Mouse (Mus musculus): Measurements from ENCODE around the gene Hist1h2be. TPM values are rescaled to one million over a fixed set of nuclear protein-coding genes. Genes with fewer than 3 reads are reported as not detected.
"Not testable (repeated sequence)": the region's sequence is repeated elsewhere in the genome, so short reads cannot be mapped to it uniquely, and the experiment has no call there.

Gene Hist1h2be
- polyA plus RNA-seq (2015; fragmentation: Nextera tagmentation; extraction: Ambion mirVana) = 2.5 and 3.6 TPM in 2 replicates

DNA sequence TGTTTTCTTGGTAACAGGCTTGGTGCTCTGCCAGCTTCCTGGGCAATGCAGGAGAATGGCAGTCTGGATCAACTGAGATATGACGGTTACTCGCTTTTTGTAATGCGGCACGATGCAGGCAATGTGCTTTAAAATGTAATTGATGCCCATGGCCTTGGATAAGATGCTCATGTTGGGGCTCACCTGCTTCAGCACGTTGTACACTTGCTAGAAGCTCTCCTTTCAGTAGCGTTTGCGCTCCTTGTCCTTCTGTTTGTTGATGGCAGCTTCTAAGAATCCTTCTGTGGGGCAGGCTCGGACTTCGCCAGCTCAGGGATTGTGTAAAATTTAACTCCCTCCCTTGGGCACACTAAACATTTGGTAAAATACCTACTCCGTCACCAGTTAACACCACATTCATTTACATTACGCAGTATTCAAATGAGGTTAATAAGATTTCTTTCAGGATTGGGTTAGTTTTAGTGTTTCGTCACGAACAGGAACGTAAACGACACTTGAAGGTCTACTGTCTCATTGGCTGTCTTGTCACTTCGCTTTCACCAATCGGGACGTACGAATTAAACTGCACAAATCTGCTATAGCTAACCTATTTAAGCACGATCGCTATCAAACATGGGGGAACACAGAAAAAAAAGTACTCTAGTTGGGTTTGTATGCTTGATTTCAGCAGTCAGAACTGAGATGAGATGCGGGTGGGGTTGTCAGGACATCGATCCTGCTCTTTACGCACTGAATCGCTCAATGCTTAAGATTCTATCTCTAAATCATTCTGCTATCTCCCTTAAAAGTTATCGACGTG, at the start of gene Hist1h2be:
TSS of gene Hist1h2be (minus strand) at position 392 of the 799 bp plus-strand sequence.
- peak; percentile 87 for ATAC-seq (ENCODE audit: borderline replicate concordance, extremely low read depth, low FRiP score, low TSS enrichment)
- Histone ChIP-seq H3K9ac (peak within 1 kb of the TSS; percentile 99), H3K4me2 (peak within 1 kb of the TSS; percentile 89), H3K27me3 (no peaks in the 10 kb centered on the region), H3K27ac (peak within 1 kb of the TSS; percentile 100), H3K9me3 (no peaks in the 10 kb centered on the region), H3K4me3 (peak within 1 kb of the TSS; percentile 73), H3K4me1 (peaks cover 13% of the 10 kb centered on the region; the same call in 1 of the 2 replicates), H3K36me3 (no peaks in the 10 kb centered on the region)
- under 1% methylated on average over 27 of the region's 27 CpGs for WGBS

DNA sequence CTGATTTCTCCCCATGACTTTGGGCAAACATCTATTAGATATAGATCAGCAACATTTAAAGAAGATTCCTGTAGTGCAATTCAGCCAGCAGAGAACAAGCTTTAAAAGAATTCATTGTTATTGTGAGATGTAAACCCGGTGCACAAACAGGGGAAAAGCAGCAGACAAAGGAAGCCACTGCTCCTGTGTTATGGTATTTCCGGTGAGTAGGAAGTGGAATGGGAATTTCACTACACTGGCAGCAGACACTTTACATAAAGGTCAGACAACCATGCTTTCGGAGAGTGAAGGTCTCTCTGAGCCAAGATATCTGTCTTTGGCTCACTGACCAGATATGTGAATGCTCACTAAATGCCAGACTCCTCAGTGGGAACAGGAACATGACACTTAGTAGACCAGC, 41.6 kb upstream of the Hist1h2be start:
- no peak overlapping the region for H3K9ac ChIP-seq
- 50% methylated on average over 3 of the region's 3 CpGs for WGBS
- ATAC-seq (ENCODE audit: borderline replicate concordance, extremely low read depth, low FRiP score, low TSS enrichment) = no peak
- H3K27ac ChIP-seq = no peak overlapping the region
- no peaks in the 10 kb centered on the region for H3K9me3 ChIP-seq
- H3K4me2 ChIP-seq = no peak overlapping the region
- no peaks in the 10 kb centered on the region for H3K27me3 ChIP-seq
- no peaks in the 10 kb centered on the region for H3K36me3 ChIP-seq
- no peak overlapping the region for H3K4me3 ChIP-seq
- H3K4me1 ChIP-seq = no peaks in the 10 kb centered on the region

DNA sequence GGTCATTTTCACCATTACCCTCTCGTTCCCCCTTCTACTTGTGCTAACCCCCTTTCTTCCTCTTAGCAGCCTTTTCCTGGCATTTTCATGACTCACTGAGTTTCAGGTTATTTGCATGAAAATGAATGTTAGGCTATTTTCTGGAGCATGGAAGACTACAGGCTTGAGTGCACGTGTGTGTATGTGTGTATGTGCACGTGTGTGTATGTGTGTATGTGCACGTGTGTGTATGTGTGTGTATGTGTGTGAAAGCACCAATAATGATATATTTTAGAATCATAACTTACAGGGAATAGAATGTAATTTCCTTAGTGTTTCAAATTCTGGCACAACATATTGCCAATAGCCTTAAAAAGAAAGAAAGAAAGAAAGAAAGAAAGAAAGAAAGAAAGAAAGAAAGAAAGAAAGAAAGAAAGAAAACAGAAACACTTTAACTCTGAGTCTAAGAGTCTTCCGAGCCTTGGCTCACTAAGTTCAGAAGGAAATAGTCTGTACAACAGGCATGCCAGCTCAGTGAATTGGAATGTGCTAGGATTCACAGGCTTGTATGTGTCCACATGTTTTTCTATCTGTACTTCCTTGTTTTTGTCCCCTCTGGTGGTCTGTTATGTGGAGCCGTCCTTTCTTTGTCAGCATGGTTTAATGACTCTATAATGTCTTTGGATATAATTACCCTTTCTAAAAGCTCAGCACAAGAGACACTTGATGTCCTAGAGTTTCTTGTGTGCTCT, 38.9 kb upstream of the Hist1h2be start:
- H3K4me2 ChIP-seq = no peak overlapping the region
- H3K27me3 ChIP-seq = no peaks in the 10 kb centered on the region
- no peak overlapping the region for H3K4me3 ChIP-seq
- WGBS = 62% methylated on average over 6 of the region's 6 CpGs
- H3K36me3 ChIP-seq = no peaks in the 10 kb centered on the region
- H3K27ac ChIP-seq = no peak overlapping the region
- H3K9ac ChIP-seq = no peak overlapping the region
- ATAC-seq (ENCODE audit: borderline replicate concordance, extremely low read depth, low FRiP score, low TSS enrichment) = no peak
- H3K9me3 ChIP-seq = no peaks in the 10 kb centered on the region
- H3K4me1 ChIP-seq = no peaks in the 10 kb centered on the region

DNA sequence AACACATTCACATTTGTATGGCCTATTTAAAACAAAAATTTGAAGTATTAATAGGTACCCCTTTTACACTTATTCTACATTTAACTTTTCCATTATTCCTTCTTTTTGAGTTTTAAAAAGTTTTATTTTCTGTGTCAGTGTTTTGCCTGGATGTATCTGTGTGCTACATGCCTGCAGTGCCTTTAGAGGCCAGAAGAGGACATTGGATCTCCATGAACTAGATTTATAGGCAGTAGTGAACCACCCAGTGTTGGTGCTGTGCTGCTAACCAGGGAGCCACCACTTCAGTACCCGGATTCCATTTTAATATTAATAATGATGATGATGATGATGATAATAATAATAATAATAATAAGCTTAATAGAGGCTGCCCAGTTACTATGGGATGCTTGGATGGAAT, 9.7 kb upstream of the Hist1h2be start:
- Histone ChIP-seq H3K27me3 (no peaks in the 10 kb centered on the region), H3K4me1 (no peaks in the 10 kb centered on the region), H3K27ac (no peak overlapping the region), H3K4me2 (no peak overlapping the region), H3K9me3 (no peaks in the 10 kb centered on the region), H3K9ac (no peak overlapping the region), H3K4me3 (no peak overlapping the region), H3K36me3 (no peaks in the 10 kb centered on the region)
- 44% methylated on average over 1 of the region's 1 CpGs for WGBS
- no peak for ATAC-seq (ENCODE audit: borderline replicate concordance, extremely low read depth, low FRiP score, low TSS enrichment)

DNA sequence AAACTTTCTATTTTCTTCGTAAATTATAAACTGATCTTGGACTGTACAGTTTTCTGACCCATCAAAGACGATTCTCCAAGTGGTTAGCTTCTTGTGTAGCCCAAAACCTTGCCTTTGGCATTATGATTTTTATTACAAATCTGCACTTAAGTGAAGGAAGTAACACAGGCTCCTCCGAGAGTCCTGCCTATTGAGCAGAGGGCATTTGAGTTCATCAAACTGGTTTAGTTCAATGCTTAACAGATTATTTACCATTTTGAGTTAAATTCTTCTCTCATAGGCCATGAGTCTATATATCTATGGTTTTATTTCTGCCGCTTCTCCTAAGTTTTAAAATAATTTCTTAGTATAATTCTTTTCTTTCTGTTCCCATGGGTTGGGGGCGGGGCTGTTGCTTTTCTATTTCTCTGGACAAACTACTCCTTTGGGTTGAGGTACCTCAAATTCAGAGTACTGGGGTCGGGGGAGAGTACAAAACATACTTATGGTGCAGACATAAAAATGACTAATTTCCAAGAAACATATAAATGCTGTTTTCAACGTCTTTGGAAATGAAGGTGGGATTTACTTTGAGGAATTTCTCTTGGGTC, 2.0 kb upstream of the Hist1h2be start:
- WGBS = 23% methylated on average over 7 of the region's 7 CpGs
- Histone ChIP-seq H3K27me3 (no peaks in the 10 kb centered on the region), H3K4me2 (peak overlapping the region; percentile 89), H3K9ac (no peak overlapping the region), H3K4me1 (peaks cover 13% of the 10 kb centered on the region; the same call in 1 of the 2 replicates), H3K4me3 (peak overlapping the region; percentile 73), H3K27ac (peak overlapping the region; percentile 100), H3K9me3 (no peaks in the 10 kb centered on the region), H3K36me3 (no peaks in the 10 kb centered on the region)
- no peak for ATAC-seq (ENCODE audit: borderline replicate concordance, extremely low read depth, low FRiP score, low TSS enrichment)

DNA sequence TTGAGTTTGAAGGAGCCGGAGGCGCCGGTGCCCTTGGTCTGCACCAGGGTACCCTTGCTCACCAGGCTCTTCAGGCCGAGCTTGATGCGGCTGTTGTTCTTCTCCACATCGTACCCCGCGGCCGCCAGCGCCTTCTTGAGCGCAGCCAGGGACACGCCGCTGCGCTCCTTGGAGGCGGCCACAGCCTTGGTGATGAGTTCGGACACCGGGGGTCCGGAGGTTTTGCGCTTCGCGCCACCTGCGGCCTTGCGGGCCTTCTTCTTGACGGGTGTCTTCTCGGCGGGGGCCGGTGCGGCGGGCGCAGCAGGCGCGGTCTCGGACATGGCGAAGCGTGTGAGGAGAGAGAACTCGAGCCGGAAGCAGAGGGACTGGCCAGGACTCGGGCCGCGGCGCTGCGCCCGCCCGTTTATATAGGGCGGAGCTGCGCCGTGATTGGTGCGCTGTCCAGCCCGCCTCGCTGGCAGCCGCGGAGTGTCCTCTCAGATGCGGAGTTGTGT, 1.3 kb upstream of the Hist1h2be start, which contains the start of gene Hist1h1e:
TSS of gene Hist1h1e (minus strand) at position 384 of the 497 bp plus-strand sequence.
- H3K9ac ChIP-seq = peak within 1 kb of the TSS; percentile 99
- peaks cover 13% of the 10 kb centered on the region; the same call in 1 of the 2 replicates for H3K4me1 ChIP-seq
- not testable (repeated sequence) for H3K36me3 ChIP-seq, H3K27me3 ChIP-seq, H3K9me3 ChIP-seq
- peak; percentile 89 for ATAC-seq (ENCODE audit: borderline replicate concordance, extremely low read depth, low FRiP score, low TSS enrichment)
- WGBS = under 1% methylated on average over 53 of the region's 53 CpGs
- H3K27ac ChIP-seq = peak within 1 kb of the TSS; percentile 100
- H3K4me2 ChIP-seq = peak within 1 kb of the TSS; percentile 89
- H3K4me3 ChIP-seq = peak within 1 kb of the TSS; percentile 73

DNA sequence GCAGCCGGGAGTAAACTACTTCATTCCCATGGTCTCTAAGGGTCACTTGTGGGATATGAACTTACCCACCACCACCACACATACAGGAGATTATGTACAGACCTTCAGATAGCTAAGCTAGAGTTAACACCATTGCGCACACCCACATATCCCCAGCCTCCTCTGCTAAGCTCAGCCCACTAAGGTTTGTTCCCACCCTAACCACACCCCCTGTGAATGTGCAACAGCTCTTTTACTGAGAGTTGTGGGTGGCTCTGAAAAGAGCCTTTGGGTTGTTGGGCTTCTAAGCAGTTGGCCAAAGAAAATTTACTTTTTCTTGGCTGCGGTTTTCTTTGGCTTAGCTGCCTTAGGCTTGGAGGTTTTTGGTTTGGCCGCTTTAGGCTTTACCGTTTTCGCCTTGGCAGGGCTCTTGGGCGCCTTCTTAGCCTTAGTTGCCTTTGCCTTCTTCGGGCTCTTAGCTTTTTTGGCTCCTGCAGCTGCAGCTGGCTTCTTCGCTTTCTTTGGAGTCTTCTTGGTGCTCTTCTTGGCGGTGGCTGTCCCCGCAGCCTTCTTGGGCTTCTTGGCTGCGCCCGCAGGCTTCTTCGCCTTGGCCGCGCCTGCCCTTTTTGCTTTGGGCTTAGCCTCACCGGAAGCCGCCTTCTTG, 729 bp upstream of the Hist1h2be start:
- Histone ChIP-seq H3K4me3 (peak overlapping the region; percentile 73), H3K9me3 (no peaks in the 10 kb centered on the region), H3K27me3 (no peaks in the 10 kb centered on the region), H3K4me2 (peak overlapping the region; percentile 89), H3K4me1 (peaks cover 13% of the 10 kb centered on the region; the same call in 1 of the 2 replicates), H3K36me3 (no peaks in the 10 kb centered on the region), H3K9ac (peak overlapping the region; percentile 99), H3K27ac (peak overlapping the region; percentile 100)
- ATAC-seq (ENCODE audit: borderline replicate concordance, extremely low read depth, low FRiP score, low TSS enrichment) = peak; percentile 86
- WGBS = under 1% methylated on average over 18 of the region's 18 CpGs

DNA sequence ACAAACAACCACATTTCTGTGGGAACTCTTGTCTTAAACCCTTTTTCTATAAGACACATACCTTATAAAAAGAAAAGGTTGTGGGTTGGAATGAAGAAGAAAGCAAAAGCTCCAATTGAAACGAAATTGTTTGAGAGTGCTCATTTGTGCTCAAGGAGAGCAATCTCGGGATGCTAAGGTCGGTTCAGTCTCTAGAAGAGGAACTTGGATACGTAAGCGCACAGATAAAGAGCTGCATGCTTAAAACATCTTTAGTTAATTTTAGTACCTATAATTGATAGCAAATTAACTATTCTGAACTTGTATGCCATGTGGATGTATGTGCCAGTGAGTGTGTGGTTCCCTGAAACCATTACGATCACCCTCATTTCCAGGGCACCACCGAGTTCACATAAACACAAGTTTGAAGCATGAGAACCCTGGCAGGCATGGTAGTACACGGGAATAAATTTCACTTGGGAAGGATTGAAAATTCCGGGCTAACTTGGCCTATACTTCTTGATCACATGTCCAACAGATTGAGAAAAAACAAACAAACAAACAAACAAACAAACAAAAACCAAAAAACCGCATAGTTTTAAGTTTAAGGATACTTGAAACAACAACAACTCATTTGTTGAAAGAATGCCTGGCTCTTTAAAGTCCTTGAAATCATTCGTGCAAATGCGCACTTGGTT, 730 bp downstream of the Hist1h2be start:
- H3K36me3 ChIP-seq = no peaks in the 10 kb centered on the region
- no peaks in the 10 kb centered on the region for H3K27me3 ChIP-seq
- H3K4me1 ChIP-seq = peaks cover 13% of the 10 kb centered on the region; the same call in 1 of the 2 replicates
- H3K9ac ChIP-seq = peak overlapping the region; percentile 99
- 38% methylated on average over 12 of the region's 12 CpGs for WGBS
- ATAC-seq (ENCODE audit: borderline replicate concordance, extremely low read depth, low FRiP score, low TSS enrichment) = no peak
- peak overlapping the region; percentile 100 for H3K27ac ChIP-seq
- H3K9me3 ChIP-seq = no peaks in the 10 kb centered on the region
- peak overlapping the region; percentile 73 for H3K4me3 ChIP-seq
- peak overlapping the region; percentile 89 for H3K4me2 ChIP-seq

DNA sequence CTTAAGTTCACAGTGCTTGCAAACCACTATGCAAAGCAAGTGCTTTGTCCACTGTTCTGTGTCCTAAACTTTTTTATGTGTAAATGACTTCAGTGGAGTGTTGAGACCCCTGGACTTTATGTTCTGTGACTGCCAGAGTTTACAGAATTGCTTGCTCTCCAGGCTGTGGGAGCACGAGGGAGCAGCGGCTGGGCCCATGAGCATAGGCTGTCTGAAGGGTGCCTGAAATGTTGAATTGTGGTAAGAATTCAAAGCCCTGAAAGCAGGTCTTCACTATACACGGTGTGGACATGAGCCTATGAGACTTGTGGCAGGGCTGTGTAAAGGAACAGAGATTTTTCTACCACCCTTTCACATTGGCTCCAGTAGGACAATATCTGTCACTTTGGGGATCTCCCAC, 9.3 kb downstream of the Hist1h2be start:
- Histone ChIP-seq H3K9me3 (no peaks in the 10 kb centered on the region), H3K27ac (no peak overlapping the region), H3K4me1 (no peaks in the 10 kb centered on the region), H3K4me3 (no peak overlapping the region), H3K9ac (no peak overlapping the region), H3K27me3 (no peaks in the 10 kb centered on the region), H3K36me3 (no peaks in the 10 kb centered on the region), H3K4me2 (no peak overlapping the region)
- ATAC-seq (ENCODE audit: borderline replicate concordance, extremely low read depth, low FRiP score, low TSS enrichment) = no peak
- 84% methylated on average over 3 of the region's 3 CpGs for WGBS

DNA sequence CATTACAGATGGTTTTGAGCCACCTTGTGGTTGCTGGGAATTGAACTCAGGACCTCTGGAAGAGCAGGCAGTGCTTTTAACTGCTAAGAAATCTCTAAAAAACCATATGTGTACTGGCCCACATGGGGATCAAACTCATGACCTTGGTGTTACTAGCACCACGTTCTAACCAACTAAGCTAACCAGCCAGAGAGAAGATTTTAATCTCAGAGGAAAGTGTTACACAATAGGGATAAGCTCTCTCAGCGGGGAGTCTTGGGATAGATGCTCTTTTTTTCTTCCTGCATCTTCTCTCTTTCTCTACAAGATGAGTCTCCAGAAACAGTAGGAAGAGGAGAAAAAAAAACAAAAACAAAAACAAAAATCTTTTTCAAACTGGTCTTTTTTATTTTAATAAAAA, 10.5 kb downstream of the Hist1h2be start:
- no peak overlapping the region for H3K9ac ChIP-seq
- H3K4me2 ChIP-seq = no peak overlapping the region
- H3K27ac ChIP-seq = no peak overlapping the region
- no peaks in the 10 kb centered on the region for H3K4me1 ChIP-seq
- H3K36me3 ChIP-seq = no peaks in the 10 kb centered on the region
- WGBS = 72% methylated on average over 2 of the region's 2 CpGs
- ATAC-seq (ENCODE audit: borderline replicate concordance, extremely low read depth, low FRiP score, low TSS enrichment) = no peak
- no peak overlapping the region for H3K4me3 ChIP-seq
- H3K27me3 ChIP-seq = no peaks in the 10 kb centered on the region
- H3K9me3 ChIP-seq = no peaks in the 10 kb centered on the region

DNA sequence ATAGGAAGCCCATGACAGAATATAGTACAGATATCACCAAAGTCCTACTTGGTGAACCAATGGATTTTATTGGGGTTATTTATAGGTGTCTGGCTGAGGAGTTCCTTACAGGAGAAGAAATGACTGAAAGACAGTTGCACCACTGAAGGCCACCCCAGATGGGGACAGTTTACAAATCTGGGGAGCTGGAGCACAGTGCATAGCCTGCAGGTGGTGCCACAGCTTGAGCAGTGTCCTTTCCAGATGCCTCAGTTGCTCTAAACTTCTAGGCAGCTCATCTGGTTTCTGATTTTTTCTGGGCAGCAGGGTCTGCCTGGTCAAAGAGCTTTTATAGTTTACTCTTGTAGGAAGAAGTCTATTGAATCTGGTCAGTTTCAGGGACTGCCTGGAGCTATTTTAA, 11.1 kb downstream of the Hist1h2be start:
- no peaks in the 10 kb centered on the region for H3K4me1 ChIP-seq
- ATAC-seq (ENCODE audit: borderline replicate concordance, extremely low read depth, low FRiP score, low TSS enrichment) = no peak
- no peak overlapping the region for H3K4me2 ChIP-seq
- H3K9ac ChIP-seq = no peak overlapping the region
- H3K4me3 ChIP-seq = no peak overlapping the region
- no peak overlapping the region for H3K27ac ChIP-seq
- H3K9me3 ChIP-seq = no peaks in the 10 kb centered on the region
- no peaks in the 10 kb centered on the region for H3K27me3 ChIP-seq
- no peaks in the 10 kb centered on the region for H3K36me3 ChIP-seq

Data from lung, embryonic 15.5 days (tissue).